Mouse (Mus musculus) neural tube, embryonic 15.5 days (tissue): ENCODE measurements around the gene Nr2e1. TPM values are rescaled to one million over a fixed set of nuclear protein-coding genes. Genes with fewer than 3 reads are reported as not detected.

Source experiments
- ATAC-seq: fragments of 200-750 bp; cut with Nextera tagmentation; 2 replicates; pipeline ENCODE4 v1.8.0; 2017; ENCODE audit warnings: mild to moderate bottlenecking, moderate TSS enrichment, moderate library complexity; ENCODE audit not compliant: low FRiP score
- H3K27ac ChIP-seq: fragments of 300-500 bp; sonication (generic); replicated peaks from 2 replicates; pipeline ENCODE4 v1.5.1; 2015; ENCODE audit warnings: mild to moderate bottlenecking, inconsistent platforms
- H3K27me3 ChIP-seq: fragments of 300-500 bp; sonication (generic); replicated peaks from 2 replicates; pipeline ENCODE4 v1.6.1; 2015; ENCODE audit warnings: inconsistent platforms
- H3K36me3 ChIP-seq: fragments of 300-500 bp; sonication (generic); 2 replicates; pipeline ENCODE4 v1.6.1; 2015; ENCODE audit warnings: inconsistent platforms
- H3K4me1 ChIP-seq: fragments of 300-500 bp; sonication (generic); 2 replicates; pipeline ENCODE4 v1.6.1; 2015; ENCODE audit warnings: inconsistent platforms
- H3K4me2 ChIP-seq: fragments of 300-500 bp; sonication (generic); 2 replicates; pipeline ENCODE4 v1.6.1; 2015; ENCODE audit warnings: inconsistent platforms, mild to moderate bottlenecking, moderate library complexity
- H3K4me3 ChIP-seq: fragments of 300-500 bp; sonication (generic); replicated peaks from 2 replicates; pipeline ENCODE4 v1.5.1; 2015; ENCODE audit warnings: mild to moderate bottlenecking, inconsistent platforms
- H3K9ac ChIP-seq: fragments of 300-500 bp; sonication (generic); replicated peaks from 2 replicates; pipeline ENCODE4 v1.6.1; 2015; ENCODE audit warnings: mild to moderate bottlenecking, inconsistent platforms
- H3K9me3 ChIP-seq: fragments of 300-500 bp; sonication (generic); replicated peaks from 2 replicates; pipeline ENCODE4 v1.6.1; 2016; ENCODE audit warnings: inconsistent platforms
- WGBS: fragments of 180-500 bp; shearing (Covaris S2); methylation state at CpG from one replicate; pipeline ENCODE4 v1.1.7; 2015; ENCODE audit warnings: mixed read lengths; 5-methylcytosine and 5-hydroxymethylcytosine counted together
- polyA plus RNA-seq: library from polyadenylated mRNA; unstranded; fragments of >200 nt; fragmentation: Nextera tagmentation; extraction: Ambion mirVana; gene quantifications from 2 replicates; pipeline ENCODE4 v1.2.1, GENCODE M21; 2015

Gene Nr2e1
- polyA plus RNA-seq = not detected in 2 replicates

DNA sequence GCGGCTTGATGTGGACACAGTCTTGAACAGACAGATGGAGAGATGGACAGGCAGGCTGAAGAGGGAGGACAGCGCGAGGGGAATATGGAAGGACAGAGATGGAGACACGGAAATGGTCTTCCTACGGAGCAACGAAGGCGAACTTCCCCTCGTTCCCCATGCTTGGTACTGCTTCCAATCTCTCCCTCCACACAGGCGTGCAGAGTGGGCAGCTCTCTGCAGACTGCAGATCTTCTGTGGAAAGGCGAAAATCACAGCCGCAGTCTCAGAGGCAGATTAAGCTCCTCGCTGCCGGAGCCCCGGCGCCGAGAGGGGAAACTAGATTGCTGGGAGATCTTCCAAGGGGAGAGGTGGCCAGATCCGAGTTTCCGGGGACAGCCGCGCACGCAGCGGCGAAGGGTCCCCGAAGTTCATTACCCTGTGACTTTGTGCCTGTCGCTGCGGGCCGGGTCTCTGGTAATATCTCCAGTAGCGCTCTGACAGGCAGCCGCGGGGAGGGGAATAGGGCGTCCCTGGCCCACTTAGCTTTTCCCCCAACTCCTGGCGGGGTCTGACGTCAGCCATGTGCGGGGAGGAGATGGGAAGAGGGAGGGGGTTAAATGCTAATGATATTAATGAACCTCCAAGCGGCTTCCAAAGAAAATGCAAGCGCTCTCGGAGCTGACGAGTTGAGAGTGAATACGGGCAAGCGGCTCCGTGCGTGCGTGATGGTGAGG, at the start of gene Nr2e1, which contains the start of gene Ostm1:
Nr2e1 (minus strand) TSS at position 476 of the 716 bp plus-strand sequence.
Ostm1 (plus strand) TSS at position 666 of the 716 bp plus-strand sequence.
- Histone ChIP-seq H3K36me3 (no peaks in the 10 kb centered on the region), H3K9ac (no peak within 1 kb of the TSS), H3K27ac (no peak within 1 kb of the TSS), H3K9me3 (no peaks in the 10 kb centered on the region), H3K4me1 (peaks cover 27% of the 10 kb centered on the region), H3K27me3 (peaks cover 93% of the 10 kb centered on the region), H3K4me3 (no peak within 1 kb of the TSS), H3K4me2 (peak within 1 kb of the TSS; percentile 24; the same call in 1 of the 2 replicates)
- WGBS = under 1% methylated on average over 43 of the region's 43 CpGs
- no peak for ATAC-seq

DNA sequence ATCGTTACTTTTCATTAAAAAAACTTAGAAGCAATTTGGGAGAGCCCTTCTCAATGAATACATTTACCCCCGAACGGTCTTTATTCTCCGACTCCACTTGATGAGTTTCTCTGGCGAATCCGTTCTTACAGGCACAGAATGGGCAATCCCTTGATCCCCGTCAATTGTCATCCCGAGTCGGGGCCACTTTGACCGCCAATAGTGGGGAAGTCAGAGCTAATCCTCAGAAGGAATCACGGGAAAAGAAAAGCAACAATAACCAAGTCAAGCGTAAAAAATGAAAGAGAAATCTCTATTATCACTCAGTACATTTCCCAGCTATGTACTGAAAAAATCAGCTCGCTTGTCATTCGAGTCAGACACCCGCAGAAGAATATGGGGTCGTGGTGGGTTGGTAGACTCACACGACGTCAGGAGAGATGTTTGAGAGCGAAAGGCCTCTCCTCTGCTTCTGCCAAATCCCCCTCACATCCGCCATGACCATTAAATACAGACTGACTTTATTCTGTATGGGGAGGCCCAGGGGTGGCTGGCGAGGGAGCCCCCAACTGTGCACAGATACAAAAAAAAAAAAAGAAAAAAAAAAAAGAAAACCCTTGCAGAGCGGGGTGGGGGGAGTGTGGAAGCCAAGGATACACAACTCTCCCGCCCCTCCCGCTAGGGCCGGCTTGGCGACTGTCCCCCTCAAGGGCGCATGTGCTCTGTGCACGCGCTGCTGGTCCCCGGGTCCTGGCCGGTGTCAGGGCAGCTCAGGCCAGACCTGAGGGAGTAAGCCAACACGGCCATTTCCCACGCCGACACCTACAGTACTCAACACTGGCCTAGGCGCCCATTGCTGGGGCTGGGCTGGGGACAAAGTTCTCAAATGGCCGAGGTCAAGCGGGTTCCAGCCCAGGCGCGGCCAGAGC, 49.3 kb upstream of the Nr2e1 start:
- ATAC-seq = no peak
- H3K36me3 ChIP-seq = no peaks in the 10 kb centered on the region
- H3K27ac ChIP-seq = no peak overlapping the region
- H3K4me3 ChIP-seq = peak overlapping the region; percentile 5; the same call in 1 of the 2 replicates
- H3K27me3 ChIP-seq = peaks cover 92% of the 10 kb centered on the region
- no peaks in the 10 kb centered on the region for H3K9me3 ChIP-seq
- H3K9ac ChIP-seq = no peak overlapping the region
- H3K4me2 ChIP-seq = peak overlapping the region; percentile 33
- peaks cover 35% of the 10 kb centered on the region for H3K4me1 ChIP-seq
- WGBS = under 1% methylated on average over 39 of the region's 39 CpGs

DNA sequence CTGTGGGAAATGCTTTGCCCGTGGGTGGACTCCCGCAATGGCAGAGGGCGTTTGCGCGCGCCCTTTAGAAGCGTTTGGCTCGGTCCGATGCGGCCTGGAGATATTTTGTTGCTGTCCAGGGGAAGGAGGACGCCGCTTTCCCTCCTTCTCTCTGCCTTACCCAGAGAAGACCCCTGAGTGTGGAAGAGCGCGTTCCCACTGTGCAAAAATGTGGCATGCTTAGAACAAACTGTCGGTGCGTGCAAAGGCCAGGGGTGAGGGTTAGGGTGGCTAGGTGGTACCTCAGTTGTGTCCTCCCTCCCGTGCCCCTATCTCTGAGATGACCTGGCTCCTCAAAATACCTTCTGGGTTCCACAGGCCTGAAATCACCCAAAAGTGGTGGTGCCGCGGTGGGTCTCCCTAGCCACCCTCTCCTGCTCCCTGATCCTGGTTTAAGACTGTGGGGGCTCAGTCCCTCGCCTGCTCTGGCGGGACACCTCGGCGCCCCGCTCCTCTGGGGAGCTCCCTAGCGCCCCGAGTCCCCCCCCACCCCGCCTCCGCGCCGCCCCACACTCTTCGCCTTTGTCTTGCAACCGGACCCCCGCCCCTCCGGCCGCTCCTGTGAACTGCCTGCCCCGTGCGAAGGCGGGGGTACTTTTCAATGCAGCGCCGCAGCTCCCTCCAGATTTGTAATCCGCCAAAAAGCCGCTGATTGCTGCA, 48.5 kb upstream of the Nr2e1 start:
- H3K4me1 ChIP-seq = peaks cover 35% of the 10 kb centered on the region
- no peaks in the 10 kb centered on the region for H3K36me3 ChIP-seq
- peaks cover 92% of the 10 kb centered on the region for H3K27me3 ChIP-seq
- WGBS = 2% methylated on average over 42 of the region's 42 CpGs
- ATAC-seq = no peak
- H3K27ac ChIP-seq = no peak overlapping the region
- H3K4me3 ChIP-seq = no peak overlapping the region; the same call in 1 of the 2 replicates
- H3K4me2 ChIP-seq = peak overlapping the region; percentile 33
- no peak overlapping the region for H3K9ac ChIP-seq
- H3K9me3 ChIP-seq = no peaks in the 10 kb centered on the region

DNA sequence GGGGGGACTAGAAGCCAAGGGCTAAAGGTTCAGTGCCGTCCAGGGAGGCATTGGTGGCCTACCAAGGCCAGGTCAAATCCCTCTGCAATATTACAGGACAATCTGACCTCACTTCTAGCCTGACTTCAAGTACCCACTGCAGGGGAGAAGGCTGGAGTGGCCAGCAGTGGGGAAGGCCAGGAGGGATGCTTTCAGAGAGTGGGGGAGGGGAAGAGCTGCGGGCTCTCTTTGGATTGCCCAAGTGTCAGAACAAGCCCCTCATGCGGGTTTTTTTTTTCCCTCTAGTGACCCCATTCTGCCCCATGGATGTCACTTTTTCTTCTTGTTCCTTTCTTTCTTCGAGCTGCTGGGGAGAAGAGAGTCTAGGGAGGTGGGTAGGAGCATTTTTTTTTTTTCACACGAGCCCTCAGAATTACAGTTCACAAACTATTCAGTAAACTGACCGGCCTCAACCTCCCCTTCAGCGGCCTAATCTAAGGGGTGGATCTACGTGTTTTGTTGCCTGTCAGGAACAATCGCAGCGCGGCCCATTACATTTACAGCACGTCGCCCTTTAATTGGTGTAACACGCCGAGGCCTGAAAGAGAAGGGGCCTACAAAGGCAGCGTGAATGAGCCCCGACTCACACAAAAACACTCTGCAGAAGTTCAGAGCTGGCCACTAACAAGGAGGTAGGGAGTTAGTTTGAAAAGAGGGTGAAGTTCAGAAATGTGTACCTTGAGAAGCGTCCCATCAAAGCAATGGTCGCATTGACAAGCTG, 47.3 kb upstream of the Nr2e1 start:
- H3K4me1 ChIP-seq = peaks cover 26% of the 10 kb centered on the region
- no peak overlapping the region for H3K9ac ChIP-seq
- H3K27me3 ChIP-seq = peaks cover 96% of the 10 kb centered on the region
- no peak overlapping the region for H3K4me3 ChIP-seq
- ATAC-seq = no peak
- 2% methylated on average over 19 of the region's 19 CpGs for WGBS
- H3K27ac ChIP-seq = no peak overlapping the region
- no peaks in the 10 kb centered on the region for H3K36me3 ChIP-seq
- no peaks in the 10 kb centered on the region for H3K9me3 ChIP-seq
- H3K4me2 ChIP-seq = no peak overlapping the region

DNA sequence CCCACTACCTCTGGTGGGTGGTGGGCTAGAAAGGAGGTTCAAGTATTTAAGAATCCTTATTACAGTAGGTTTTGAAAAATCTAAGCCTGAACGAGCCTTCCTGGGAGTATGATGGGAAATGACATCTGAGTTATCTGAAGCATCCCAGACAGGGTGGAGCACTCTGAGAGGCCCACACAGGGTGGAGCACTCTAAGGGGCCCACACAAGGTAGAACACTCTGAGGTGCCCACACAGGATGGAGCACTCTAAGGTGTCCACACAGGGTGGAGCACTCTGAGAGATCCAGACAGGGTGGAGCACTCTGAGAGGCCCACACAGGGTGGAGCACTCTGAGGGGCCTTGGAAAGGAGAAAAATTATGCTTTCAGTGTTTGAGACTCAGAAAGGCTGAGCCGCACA, 42.5 kb upstream of the Nr2e1 start:
- H3K27me3 ChIP-seq = peaks cover 97% of the 10 kb centered on the region
- H3K9me3 ChIP-seq = no peaks in the 10 kb centered on the region
- no peak for ATAC-seq
- H3K9ac ChIP-seq = no peak overlapping the region
- H3K4me3 ChIP-seq = no peak overlapping the region
- H3K4me1 ChIP-seq = no peaks in the 10 kb centered on the region
- no peak overlapping the region for H3K4me2 ChIP-seq
- H3K36me3 ChIP-seq = no peaks in the 10 kb centered on the region
- H3K27ac ChIP-seq = no peak overlapping the region
- WGBS = 87% methylated on average over 2 of the region's 2 CpGs

DNA sequence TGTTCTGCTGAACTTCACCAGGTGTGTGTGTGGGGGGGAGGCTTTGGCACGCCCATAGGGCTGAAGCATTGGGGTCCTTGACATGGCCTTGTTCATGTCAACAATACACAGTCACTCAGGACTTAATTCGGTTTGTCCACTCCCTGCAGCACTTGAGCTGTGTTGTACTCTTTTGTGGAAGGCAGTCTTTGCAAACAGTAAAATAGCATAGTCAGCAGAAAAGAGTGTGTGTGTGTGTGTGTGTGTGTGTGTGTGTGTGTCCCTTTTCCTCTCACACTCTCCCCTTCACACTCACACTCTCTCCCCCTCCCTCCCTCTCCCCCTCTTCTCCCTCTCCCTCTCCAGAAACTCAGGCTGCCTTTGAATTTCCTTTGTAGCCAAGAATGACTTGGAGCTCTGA, 34.9 kb upstream of the Nr2e1 start:
- no peak for ATAC-seq
- Histone ChIP-seq H3K36me3 (no peaks in the 10 kb centered on the region), H3K9ac (no peak overlapping the region), H3K4me3 (no peak overlapping the region), H3K27me3 (peaks cover 92% of the 10 kb centered on the region), H3K27ac (no peak overlapping the region), H3K4me2 (no peak overlapping the region), H3K4me1 (peaks cover 7% of the 10 kb centered on the region), H3K9me3 (no peaks in the 10 kb centered on the region)
- WGBS = 44% methylated on average over 2 of the region's 2 CpGs

DNA sequence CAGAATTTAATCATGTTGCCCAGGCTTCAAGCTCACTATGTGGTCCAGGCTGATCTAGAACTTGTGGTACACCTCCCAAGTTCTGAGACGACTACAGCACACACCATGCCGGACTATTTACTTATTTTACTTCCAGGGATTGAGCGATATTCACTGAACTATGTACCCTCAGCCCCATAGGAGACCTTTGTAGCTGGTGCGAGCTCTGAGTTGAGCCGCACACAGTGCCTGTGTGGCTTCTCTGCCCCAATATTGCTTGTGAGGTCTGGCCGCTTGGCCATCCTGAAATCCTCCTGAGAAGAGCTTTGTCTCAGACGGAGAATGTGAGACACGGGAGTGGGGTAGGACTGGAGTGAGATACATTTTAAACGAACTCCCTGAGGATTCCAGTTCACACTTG, 31.3 kb upstream of the Nr2e1 start:
- no peak overlapping the region for H3K27ac ChIP-seq
- H3K4me2 ChIP-seq = no peak overlapping the region
- H3K9ac ChIP-seq = no peak overlapping the region
- peaks cover 87% of the 10 kb centered on the region for H3K27me3 ChIP-seq
- no peaks in the 10 kb centered on the region for H3K36me3 ChIP-seq
- no peak for ATAC-seq
- WGBS = 11% methylated on average over 9 of the region's 9 CpGs
- H3K4me1 ChIP-seq = peaks cover 7% of the 10 kb centered on the region
- H3K9me3 ChIP-seq = no peaks in the 10 kb centered on the region
- H3K4me3 ChIP-seq = no peak overlapping the region

DNA sequence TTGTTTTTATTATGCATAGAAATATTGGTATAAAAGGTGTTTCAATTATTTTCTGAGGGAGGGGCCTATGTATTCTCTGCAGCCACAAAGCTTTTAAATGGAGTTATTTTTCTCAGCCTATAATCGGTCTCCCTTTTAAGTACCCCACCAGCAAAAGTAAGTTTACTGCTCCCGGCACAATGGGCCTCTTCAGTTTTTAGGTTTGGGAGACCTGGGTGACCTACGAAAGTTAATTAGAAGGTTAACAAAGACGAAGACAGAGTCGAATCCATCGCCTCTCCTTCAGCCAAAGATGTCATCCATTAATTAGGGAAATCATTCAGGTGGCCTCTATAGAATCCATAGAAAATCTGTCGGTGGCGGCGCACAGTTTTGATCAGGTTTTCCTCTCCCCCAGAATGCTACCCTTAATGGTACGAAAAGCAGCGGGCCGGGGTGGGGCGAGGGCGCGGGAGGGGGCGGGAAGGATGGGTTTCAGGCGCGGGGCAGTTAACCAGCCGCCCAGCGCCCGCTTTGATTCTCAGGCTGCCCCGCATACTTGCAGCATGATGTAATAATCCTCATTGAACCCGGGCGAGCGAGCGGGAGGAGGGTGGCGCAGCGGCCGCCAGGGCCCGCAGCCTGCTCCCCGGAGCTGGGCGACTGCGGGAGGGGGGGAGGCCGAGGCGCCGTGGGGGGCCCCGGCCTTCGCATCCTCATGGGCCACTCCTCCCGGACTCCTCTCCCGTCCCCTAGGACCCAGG, 30.4 kb upstream of the Nr2e1 start:
- Histone ChIP-seq H3K36me3 (no peaks in the 10 kb centered on the region), H3K27ac (no peak overlapping the region), H3K4me2 (peak overlapping the region; percentile 55), H3K4me1 (peaks cover 7% of the 10 kb centered on the region), H3K27me3 (peaks cover 85% of the 10 kb centered on the region), H3K9ac (no peak overlapping the region), H3K4me3 (peak overlapping the region; percentile 14), H3K9me3 (no peaks in the 10 kb centered on the region)
- no peak for ATAC-seq
- WGBS = under 1% methylated on average over 40 of the region's 40 CpGs

DNA sequence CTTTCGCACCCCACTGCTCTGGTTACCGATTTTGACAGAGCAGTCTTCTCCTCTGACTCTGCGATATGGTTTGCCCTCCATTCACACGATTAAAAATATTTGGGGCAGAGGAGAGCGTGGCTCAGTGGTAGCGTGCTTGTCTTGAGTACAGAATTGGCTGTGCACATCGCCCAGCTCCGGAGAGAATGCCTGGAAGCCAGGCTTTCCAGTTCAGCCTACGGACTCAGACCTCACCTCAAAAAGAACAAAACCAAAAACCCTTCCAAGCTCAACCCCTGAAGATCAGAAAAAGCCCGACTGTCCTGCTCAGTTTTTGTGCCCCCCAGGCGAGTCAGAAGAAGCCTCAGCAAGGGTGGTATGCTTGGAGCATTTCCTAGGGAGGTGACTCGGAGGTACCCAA, 29.6 kb upstream of the Nr2e1 start:
- Histone ChIP-seq H3K9me3 (no peaks in the 10 kb centered on the region), H3K4me2 (no peak overlapping the region), H3K9ac (no peak overlapping the region), H3K27me3 (peaks cover 85% of the 10 kb centered on the region), H3K27ac (no peak overlapping the region), H3K36me3 (no peaks in the 10 kb centered on the region), H3K4me1 (peaks cover 7% of the 10 kb centered on the region), H3K4me3 (no peak overlapping the region)
- no peak for ATAC-seq
- WGBS = 8% methylated on average over 12 of the region's 12 CpGs

DNA sequence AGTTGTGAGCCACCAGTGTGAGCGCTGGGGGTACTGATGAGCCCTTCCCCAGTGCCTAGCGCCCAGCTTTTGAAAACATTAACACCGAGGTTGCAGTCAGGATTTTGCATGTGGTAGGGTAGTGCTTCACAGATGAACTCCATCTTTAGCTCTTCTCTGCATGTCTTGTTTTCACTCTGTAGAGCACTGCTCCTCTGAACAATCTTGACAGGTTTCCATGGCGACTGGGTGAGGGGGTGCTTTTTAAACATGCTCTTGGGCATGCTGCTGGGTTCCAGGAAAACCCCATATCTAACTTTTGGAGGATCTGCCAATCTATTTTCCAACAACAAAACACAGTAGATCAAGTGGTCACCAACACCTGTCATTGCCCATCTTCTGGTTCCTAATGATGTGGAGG, 23.3 kb upstream of the Nr2e1 start:
- H3K9ac ChIP-seq = no peak overlapping the region
- no peak overlapping the region for H3K4me3 ChIP-seq
- no peak overlapping the region for H3K4me2 ChIP-seq
- 72% methylated on average over 4 of the region's 4 CpGs for WGBS
- no peaks in the 10 kb centered on the region for H3K36me3 ChIP-seq
- no peak overlapping the region for H3K27ac ChIP-seq
- H3K4me1 ChIP-seq = no peaks in the 10 kb centered on the region
- 0 out of 2 replicates have a peak, but pooled peaks cover 3% of the 10 kb centered on the region for H3K9me3 ChIP-seq
- ATAC-seq = no peak
- peaks cover 59% of the 10 kb centered on the region for H3K27me3 ChIP-seq
